Mouse (Mus musculus) liver, embryonic 14.5 days (tissue): ENCODE results near the gene Hmgcs1.

Source experiments
- CTCF ChIP-seq: IDR thresholded peaks from 2 replicates; pipeline ENCODE4 v1.5.1; 2016; ENCODE audit warnings: antibody characterized with exemption, low read depth, control low read depth
- EP300 ChIP-seq: IDR thresholded peaks from 2 replicates; pipeline ENCODE4 v1.6.1; 2016; ENCODE audit warnings: antibody characterized with exemption, low read depth

DNA sequence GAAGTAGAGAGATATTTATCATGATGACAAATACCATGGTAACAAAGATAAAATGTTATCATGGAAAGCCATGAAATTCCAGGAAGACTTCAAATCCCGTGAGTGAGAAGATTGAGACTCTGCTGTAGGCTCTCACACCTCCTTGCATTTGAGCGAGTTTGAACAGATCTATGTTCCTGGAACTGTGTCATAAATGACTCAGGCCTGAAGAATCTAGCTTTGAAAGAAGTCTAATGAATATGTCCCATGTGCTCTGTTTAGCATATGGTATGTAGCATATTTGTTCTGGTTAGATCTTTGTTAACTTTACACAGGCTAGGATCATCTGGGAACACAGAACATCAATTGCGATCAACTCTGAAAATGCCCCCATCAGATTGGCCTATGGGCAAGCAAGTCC lies 32.3 kb downstream of the Hmgcs1 start:
- no peak for TF ChIP-seq CTCF
- no peak for TF ChIP-seq EP300
